Mouse (Mus musculus) kidney, postnatal 0 days (tissue): ENCODE measurements around the gene Mrpl27. TPM values are rescaled to one million over a fixed set of nuclear protein-coding genes. Genes with fewer than 3 reads are reported as not detected.
A peak's percentile ranks its signal among the peaks of the same experiment; 100 is the strongest.

Experiments used
- ATAC-seq: fragments of 200-750 bp; cut with Nextera tagmentation; replicated peaks from 2 replicates; pipeline ENCODE4 v1.8.0; 2017; ENCODE audit warnings: low read depth, moderate number of reproducible peaks, moderate TSS enrichment, moderate library complexity; ENCODE audit not compliant: low FRiP score
- DNase-seq: peaks from one replicate; pipeline ENCODE4 v3.0.0-alpha.2; 2016; ENCODE audit warnings: low spot score
- H3K27ac ChIP-seq: fragments of 300-500 bp; sonication (generic); 2 replicates; pipeline ENCODE4 v1.5.1; 2014; ENCODE audit warnings: mild to moderate bottlenecking
- H3K27me3 ChIP-seq: fragments of 300-500 bp; sonication (generic); 2 replicates; pipeline ENCODE4 v1.6.1; 2014; ENCODE audit warnings: low read length, mixed read lengths; ENCODE audit not compliant: insufficient read depth
- H3K36me3 ChIP-seq: fragments of 300-500 bp; sonication (generic); 2 replicates; pipeline ENCODE4 v1.6.1; 2014; ENCODE audit warnings: low read length, mixed read lengths; ENCODE audit not compliant: insufficient read depth
- H3K4me1 ChIP-seq: fragments of 300-500 bp; sonication (generic); replicated peaks from 2 replicates; pipeline ENCODE4 v1.6.1; 2014; ENCODE audit warnings: antibody characterized with exemption, low read length, mixed read lengths; ENCODE audit not compliant: insufficient read depth
- H3K4me2 ChIP-seq: fragments of 300-500 bp; sonication (generic); 2 replicates; pipeline ENCODE4 v1.6.1; 2014; ENCODE audit warnings: mild to moderate bottlenecking, low read length, moderate library complexity, mixed read lengths
- H3K4me3 ChIP-seq: fragments of 300-500 bp; sonication (generic); replicated peaks from 2 replicates; pipeline ENCODE4 v1.5.1; 2014; ENCODE audit warnings: low read depth, low read length
- H3K9ac ChIP-seq: fragments of 300-500 bp; sonication (generic); 2 replicates; pipeline ENCODE4 v1.6.1; 2014; ENCODE audit warnings: low read depth, low read length
- H3K9me3 ChIP-seq: fragments of 300-500 bp; sonication (generic); replicated peaks from 2 replicates; pipeline ENCODE4 v1.6.1; 2016; ENCODE audit warnings: low read length, inconsistent platforms, mixed read lengths
- CTCF ChIP-seq: IDR thresholded peaks from 2 replicates; pipeline ENCODE4 v1.5.1; 2016; ENCODE audit warnings: antibody characterized with exemption, low read depth, mild to moderate bottlenecking, moderate library complexity
- WGBS: fragments of 180-500 bp; shearing (Covaris S2); extraction: QIAGEN DNeasy Blood & Tissue Kit; methylation state at CpG from one replicate; pipeline ENCODE4 v1.1.7; 2014; 5-methylcytosine and 5-hydroxymethylcytosine counted together
- polyA plus RNA-seq: library from polyadenylated mRNA; unstranded; fragments of >200 nt; fragmentation: Nextera tagmentation; extraction: Ambion mirVana; gene quantifications from 2 replicates; pipeline ENCODE4 v1.2.1, GENCODE M21; 2015

Gene Mrpl27
- polyA plus RNA-seq, 1 experiment from 2014 or later: 135 TPM

- Histone ChIP-seq H3K9me3 (no peaks in the 10 kb centered on the region), H3K27ac (peak within 1 kb of the TSS; percentile 52), H3K4me3 (no peak within 1 kb of the TSS), H3K27me3 (no peaks in the 10 kb centered on the region), H3K9ac (no peak within 1 kb of the TSS), H3K4me1 (0 out of 2 replicates have a peak, but pooled peaks cover 13% of the 10 kb centered on the region), H3K36me3 (no peaks in the 10 kb centered on the region), H3K4me2 (no peak within 1 kb of the TSS)
- DNase-seq (peak; percentile 71), ATAC-seq (0 out of 2 replicates have a peak, but pooled peaks have one; percentile 54)
- TF ChIP-seq CTCF: no peak
- 61% methylated on average over 5 of the region's 5 CpGs for WGBS
Observed at GRCm38 (mm10) chr11:94704472-94704871, 50.9 kb downstream of the Mrpl27 start, which contains the start of gene Gm11541. TSS of gene Gm11541 (minus strand) at chr11:94704499.

Other genes with a start within 250 kb of the Mrpl27 start
- 4.4 and 5.2 TPM in 2 replicates for gene Cacna1g, start 179.6 kb upstream of the Mrpl27 start, polyA plus RNA-seq
- 0.40 TPM in 1 of 2 replicates, not detected in the other for gene Spata20, start 167.6 kb upstream of the Mrpl27 start, polyA plus RNA-seq
- gene Epn3, start 153.8 kb upstream of the Mrpl27 start, polyA plus RNA-seq: 34.7 and 37.5 TPM in 2 replicates
- gene Mycbpap, start 132.0 kb upstream of the Mrpl27 start, polyA plus RNA-seq: 3.2 and 3.5 TPM in 2 replicates
- gene Rsad1, start 104.5 kb upstream of the Mrpl27 start, polyA plus RNA-seq: 4.0 and 5.6 TPM in 2 replicates
- 0.41 and 0.50 TPM in 2 replicates for gene Chad, start 88.7 kb upstream of the Mrpl27 start, polyA plus RNA-seq
- gene Acsf2, start 51.9 kb upstream of the Mrpl27 start, polyA plus RNA-seq: 6.6 and 7.0 TPM in 2 replicates
- gene Lrrc59, start 24.0 kb upstream of the Mrpl27 start, polyA plus RNA-seq: 119 and 135 TPM in 2 replicates
- gene Eme1, start 197 bp downstream of the Mrpl27 start, polyA plus RNA-seq: 7.9 and 8.1 TPM in 2 replicates
- gene Xylt2, start 23.7 kb downstream of the Mrpl27 start, polyA plus RNA-seq: 18.4 and 21.4 TPM in 2 replicates
- 1.3 and 1.4 TPM in 2 replicates for gene Gm11541, start 50.7 kb downstream of the Mrpl27 start, polyA plus RNA-seq
- gene Cdc34b, start 88.0 kb downstream of the Mrpl27 start, polyA plus RNA-seq: 0.26 and 0.28 TPM in 2 replicates
- not detected in 2 replicates for gene Tmem92, start 128.9 kb downstream of the Mrpl27 start, polyA plus RNA-seq